Mouse (Mus musculus): ENCODE results near the gene Scgb1a1.
"Not testable (repeated sequence)": the region's sequence is repeated elsewhere in the genome, so short reads cannot be mapped to it uniquely, and the experiment has no call there.

Scgb1a1 gene

GRCm38 (mm10) chr19:9100297-9101061, 12.7 kb upstream of the Scgb1a1 start:
- DNase-seq (ENCODE audit: low read depth, low spot score) = no peak

- no peak for DNase-seq (ENCODE audit: low read depth, low spot score)
These were observed 12.0 kb upstream of the Scgb1a1 start for GRCm38 (mm10) chr19:9099751-9100150.

GRCm38 (mm10) chr19:9097441-9097840, 9.7 kb upstream of the Scgb1a1 start:
- DNase-seq (ENCODE audit: low read depth, low spot score) = no peak

- no peak for DNase-seq (ENCODE audit: low read depth, low spot score)
These were observed 7.4 kb upstream of the Scgb1a1 start for GRCm38 (mm10) chr19:9095111-9095510.

GRCm38 (mm10) chr19:9090709-9091108, 3.0 kb upstream of the Scgb1a1 start:
- DNase-seq (ENCODE audit: low read depth, low spot score) = no peak

GRCm38 (mm10) chr19:9090191-9090590, 2.4 kb upstream of the Scgb1a1 start:
- DNase-seq (ENCODE audit: low read depth, low spot score) = no peak

GRCm38 (mm10) chr19:9083892-9084291, 3.9 kb downstream of the Scgb1a1 start:
- DNase-seq (ENCODE audit: low read depth, low spot score) = not testable (repeated sequence)

- DNase-seq (ENCODE audit: low read depth, low spot score) = no peak
These were observed 4.8 kb downstream of the Scgb1a1 start for GRCm38 (mm10) chr19:9083010-9083355.

GRCm38 (mm10) chr19:9082191-9083009, 5.4 kb downstream of the Scgb1a1 start:
- peak; percentile 81 for DNase-seq (ENCODE audit: low read depth, low spot score)

GRCm38 (mm10) chr19:9081311-9082190, 6.2 kb downstream of the Scgb1a1 start:
- peak; percentile 48 for DNase-seq (ENCODE audit: low read depth, low spot score)

GRCm38 (mm10) chr19:9079916-9080315, 7.8 kb downstream of the Scgb1a1 start:
- DNase-seq (ENCODE audit: low read depth, low spot score) = no peak

GRCm38 (mm10) chr19:9076982-9077660, 10.6 kb downstream of the Scgb1a1 start:
- DNase-seq (ENCODE audit: low read depth, low spot score) = no peak

GRCm38 (mm10) chr19:9076035-9076434, 11.7 kb downstream of the Scgb1a1 start:
- no peak for DNase-seq (ENCODE audit: low read depth, low spot score)

- no peak for DNase-seq (ENCODE audit: low read depth, low spot score)
These were observed 12.2 kb downstream of the Scgb1a1 start for GRCm38 (mm10) chr19:9075558-9075957.

- DNase-seq (ENCODE audit: low read depth, low spot score) = no peak
These were observed 13.3 kb downstream of the Scgb1a1 start for GRCm38 (mm10) chr19:9074424-9074823.

- DNase-seq (ENCODE audit: low read depth, low spot score) = no peak
These were observed 13.9 kb downstream of the Scgb1a1 start for GRCm38 (mm10) chr19:9073776-9074411.

- DNase-seq (ENCODE audit: low read depth, low spot score) = no peak
These were observed 15.6 kb downstream of the Scgb1a1 start for GRCm38 (mm10) chr19:9072157-9072530.

- no peak for DNase-seq (ENCODE audit: low read depth, low spot score)
These were observed 16.2 kb downstream of the Scgb1a1 start for GRCm38 (mm10) chr19:9071456-9072156.

- no peak for DNase-seq (ENCODE audit: low read depth, low spot score)
These were observed 17.4 kb downstream of the Scgb1a1 start for GRCm38 (mm10) chr19:9070316-9070715.

- no peak for DNase-seq (ENCODE audit: low read depth, low spot score)
These were observed 18.0 kb downstream of the Scgb1a1 start for GRCm38 (mm10) chr19:9069687-9070307.
